Mouse (Mus musculus) mature B cell (primary cell): Measurements from ENCODE around the gene Tbcc.
"Not testable (repeated sequence)": the region's sequence is repeated elsewhere in the genome, so short reads cannot be mapped to it uniquely, and the experiment has no call there.

Experiments used
- in situ Hi-C: fragments of 300-500 bp; cut with MboI; formaldehyde crosslinking; loops from 2 replicates; pipeline ENCODE4 v1.14.3; 2019

Tbcc gene

DNA sequence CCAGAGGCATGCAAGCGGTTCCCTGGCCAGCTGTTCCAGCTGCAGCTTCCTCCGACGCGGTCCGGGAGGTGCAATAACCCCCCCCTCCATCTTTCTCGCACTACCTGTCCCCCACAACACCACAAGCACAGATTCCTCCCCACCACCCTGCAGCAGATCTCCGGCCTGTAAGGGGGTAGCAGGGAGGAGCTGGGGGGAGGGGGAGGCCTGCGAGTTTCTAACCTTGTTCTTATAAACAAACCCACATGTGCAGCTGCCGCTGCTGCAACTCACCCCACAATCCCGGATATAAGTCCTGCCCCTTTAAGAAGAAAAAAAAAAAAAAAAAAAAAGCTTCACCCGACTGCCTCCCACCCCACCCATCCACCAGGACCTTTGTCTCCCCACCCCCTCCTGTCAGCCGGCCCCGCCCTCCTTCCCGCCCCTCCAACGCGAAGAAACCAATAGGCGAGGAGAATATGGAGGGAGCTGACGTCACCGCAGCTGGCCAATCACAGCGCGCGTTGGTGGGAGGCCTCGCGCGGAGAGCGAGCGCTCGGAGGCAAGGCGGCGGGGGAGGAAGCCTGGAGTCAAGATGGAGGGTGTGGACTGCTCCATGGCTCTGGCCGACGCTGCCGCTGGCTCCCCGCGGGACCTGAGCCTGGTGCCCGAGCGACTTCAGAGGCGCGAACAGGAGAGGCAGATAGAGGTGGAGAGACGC is at the start of gene Tbcc:
TSS of gene Tbcc (plus strand) at position 569 of the 700 bp plus-strand sequence.
- in situ Hi-C loops = no loop called here

DNA sequence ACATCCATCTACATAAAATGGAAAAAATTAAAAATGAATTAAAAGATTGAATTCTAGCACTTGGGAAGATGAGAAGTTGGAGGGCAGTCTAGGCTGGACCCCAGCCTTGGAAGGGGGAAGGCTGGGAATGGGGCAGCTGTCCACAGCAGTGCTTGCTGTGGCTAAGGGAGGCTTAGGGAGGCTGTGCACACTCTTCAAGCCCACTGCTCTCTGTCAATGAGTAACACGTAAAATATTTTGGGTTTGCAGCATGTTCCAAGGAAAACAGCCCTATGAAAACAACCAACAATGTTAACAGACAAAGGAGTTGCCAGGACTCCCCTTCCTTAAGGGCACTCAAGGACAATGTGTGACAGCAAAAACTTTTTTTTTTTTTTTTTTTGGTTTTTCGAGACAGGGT is 47.5 kb upstream of the Tbcc start:
- in situ Hi-C loops = no loop called here

DNA sequence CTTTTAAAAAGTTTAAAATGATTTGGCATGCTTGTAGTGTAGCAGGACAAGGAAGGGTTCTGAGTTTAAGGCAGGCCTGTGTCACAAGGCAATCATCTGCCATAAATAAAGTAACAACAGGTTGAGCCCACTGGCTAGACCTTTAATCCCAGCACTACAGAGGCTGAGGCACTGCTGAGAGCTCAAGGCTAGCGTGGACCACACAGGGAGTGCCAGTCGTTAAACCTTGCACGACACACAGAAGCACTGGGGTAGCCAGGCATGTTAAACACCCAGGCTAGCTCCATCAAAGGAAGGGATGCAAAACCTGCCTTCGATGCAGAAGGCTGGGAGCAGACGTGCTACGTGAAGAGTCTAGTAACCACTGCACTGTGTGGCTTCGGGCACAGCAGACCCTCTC is 46.8 kb upstream of the Tbcc start:
- in situ Hi-C loops = no loop called here

DNA sequence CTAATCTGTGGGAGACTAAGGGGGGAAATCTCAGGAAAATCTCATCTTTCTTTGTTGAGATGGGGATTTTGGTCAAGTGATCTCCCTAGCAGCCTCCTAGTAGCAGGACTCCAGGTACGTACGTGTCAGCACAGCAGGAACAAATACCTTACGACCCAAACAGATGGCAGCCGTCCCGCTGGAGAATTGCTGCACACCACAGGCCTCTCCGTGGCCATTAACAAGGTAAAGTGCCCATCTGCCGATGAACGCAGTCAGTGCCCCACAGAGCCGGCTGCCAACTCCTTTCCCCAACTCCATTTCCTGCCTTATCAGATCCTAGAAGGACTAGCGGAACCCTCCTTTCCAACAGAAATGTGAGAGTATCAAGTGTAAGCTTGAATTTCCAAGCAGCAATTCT is 45.7 kb upstream of the Tbcc start:
- in situ Hi-C loops = no loop called here

DNA sequence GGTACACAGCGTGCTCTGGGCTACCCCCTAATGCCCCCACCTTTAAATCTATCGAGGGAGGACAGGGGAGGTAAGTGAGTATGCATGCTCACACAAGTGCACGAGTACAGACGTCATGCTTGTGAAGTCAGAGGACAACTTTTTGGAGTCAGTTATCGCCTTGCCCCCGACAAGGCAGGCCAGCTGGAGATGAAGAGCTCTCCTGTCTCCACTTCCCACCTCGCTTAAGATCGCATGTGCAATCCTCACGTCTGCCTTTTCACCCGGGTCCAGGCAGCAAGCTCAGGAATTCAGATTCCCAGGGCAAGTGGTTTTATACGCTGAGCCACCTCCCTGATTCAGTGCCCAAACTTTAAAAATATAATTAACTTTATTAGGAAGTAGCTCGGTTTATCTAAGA is 45.2 kb upstream of the Tbcc start:
- in situ Hi-C loops = no loop called here

DNA sequence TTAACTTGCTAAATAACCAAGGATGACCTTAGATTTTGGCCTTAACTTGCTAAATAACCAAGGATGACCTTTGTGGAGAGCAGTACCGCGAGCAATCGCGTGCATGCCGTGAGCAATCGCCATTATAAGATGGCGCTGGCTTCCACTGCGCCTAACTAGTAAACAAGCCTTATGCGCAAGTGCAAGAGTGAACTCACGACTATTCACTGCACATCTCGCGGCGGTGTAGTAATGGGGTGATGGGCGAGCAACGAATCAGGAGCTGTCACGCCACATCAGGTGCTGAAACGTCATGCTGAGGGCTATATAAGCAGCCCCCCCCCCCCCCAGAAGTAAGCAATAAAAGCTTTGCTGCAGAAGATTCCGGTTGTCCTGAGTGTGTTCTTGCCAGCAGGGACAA is 43.9 kb upstream of the Tbcc start:
- in situ Hi-C loops = not testable (repeated sequence)

DNA sequence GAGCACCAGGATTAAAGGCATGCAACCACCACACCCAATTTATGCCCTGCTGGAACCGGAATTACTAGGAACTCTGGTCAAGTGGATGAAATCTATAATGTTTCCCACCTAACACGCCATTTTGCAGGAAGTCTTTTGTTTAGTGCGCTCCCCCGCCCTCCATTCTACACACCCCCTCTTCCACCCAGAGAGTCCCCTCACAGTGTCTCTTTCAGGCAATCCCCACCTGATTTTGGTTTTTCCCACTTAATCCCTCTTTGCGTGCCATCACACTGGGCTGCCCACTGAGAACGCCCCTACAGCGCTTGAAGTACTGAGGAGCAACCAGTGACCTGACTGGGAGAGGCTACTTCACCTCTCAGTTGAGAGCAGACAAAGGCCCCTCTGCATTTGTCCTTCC is 43.3 kb upstream of the Tbcc start:
- in situ Hi-C loops = no loop called here

DNA sequence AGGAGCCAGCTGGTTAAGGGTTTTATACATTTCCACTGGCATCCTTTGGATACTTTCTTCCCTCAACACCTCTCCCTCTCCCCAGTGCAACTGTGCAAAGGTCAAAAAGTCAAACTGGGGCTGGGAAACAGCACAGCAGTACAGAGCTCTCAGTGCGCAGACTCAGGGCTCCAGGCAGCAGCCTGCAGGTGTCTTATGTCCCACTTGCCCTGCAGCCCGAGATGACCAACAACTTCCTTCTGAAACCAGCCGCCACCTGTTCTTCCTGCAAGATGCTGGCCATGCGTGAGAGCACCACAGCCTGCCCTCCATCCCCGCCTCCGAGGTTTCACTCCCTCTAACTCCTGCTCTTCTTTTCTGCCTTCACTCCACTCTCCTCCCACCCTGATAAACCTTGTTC is 37.8 kb upstream of the Tbcc start:
- in situ Hi-C loops = no loop called here

DNA sequence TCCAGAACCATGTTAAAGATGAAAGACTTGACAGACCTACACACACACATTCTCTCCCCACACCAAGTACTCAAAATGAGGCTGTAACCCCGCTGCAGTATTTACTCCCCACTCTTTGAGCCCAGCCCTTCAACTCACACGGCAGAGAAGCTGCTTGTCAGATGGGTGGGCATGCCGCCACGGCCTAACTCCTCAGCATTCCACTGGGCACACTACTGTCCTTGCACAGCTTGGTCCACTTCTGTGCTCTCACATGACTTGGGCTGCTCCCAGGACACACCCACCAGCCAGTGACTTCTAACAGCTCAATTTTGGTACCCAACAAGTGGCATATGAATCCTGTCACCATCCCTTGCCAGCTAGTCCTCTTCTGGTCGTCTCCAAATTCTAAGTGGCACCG is 37.2 kb upstream of the Tbcc start:
- in situ Hi-C loops = no loop called here

DNA sequence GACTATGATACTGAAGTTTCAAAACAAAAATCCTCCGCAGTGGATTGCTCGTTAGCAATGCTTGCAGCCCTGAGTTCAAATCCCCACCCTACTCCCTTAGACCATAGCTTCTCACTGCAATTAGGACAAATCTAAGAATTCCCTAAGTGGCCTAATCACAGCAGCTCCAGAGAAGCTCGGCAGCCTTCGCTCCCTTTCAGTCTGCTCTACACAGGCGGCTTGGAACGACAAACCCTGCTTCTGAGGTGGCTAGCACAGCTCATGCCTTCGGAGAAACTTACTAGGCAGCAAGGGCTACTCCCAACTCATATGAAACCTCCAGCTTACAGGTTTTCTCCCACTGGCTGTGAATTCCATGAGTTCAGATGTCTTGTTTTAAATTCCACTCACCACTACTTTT is 36.4 kb upstream of the Tbcc start:
- in situ Hi-C loops = no loop called here

DNA sequence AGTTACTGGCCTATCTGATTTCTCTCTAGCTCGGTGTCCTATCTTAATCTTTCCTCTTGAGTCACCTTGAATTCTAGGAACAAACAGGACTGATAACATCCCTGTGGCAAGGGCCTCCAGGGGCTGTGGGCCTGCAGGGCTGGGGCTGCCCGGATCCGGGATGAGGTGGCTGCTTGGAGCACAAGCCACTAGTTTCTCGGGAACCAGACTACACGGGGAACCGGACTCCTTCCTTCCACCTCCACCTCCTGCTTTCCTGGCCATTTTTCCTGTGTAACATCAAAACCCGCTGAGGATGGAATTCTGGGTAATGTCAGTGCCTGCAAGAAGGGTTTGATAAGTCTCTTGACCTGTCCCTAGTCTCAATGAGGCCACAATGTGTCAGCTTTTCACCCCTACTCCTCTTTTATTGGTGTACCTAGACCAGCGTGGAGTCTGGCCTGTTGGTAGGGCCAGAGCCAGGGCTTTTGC is 35.8 kb upstream of the Tbcc start:
- in situ Hi-C loops = no loop called here

DNA sequence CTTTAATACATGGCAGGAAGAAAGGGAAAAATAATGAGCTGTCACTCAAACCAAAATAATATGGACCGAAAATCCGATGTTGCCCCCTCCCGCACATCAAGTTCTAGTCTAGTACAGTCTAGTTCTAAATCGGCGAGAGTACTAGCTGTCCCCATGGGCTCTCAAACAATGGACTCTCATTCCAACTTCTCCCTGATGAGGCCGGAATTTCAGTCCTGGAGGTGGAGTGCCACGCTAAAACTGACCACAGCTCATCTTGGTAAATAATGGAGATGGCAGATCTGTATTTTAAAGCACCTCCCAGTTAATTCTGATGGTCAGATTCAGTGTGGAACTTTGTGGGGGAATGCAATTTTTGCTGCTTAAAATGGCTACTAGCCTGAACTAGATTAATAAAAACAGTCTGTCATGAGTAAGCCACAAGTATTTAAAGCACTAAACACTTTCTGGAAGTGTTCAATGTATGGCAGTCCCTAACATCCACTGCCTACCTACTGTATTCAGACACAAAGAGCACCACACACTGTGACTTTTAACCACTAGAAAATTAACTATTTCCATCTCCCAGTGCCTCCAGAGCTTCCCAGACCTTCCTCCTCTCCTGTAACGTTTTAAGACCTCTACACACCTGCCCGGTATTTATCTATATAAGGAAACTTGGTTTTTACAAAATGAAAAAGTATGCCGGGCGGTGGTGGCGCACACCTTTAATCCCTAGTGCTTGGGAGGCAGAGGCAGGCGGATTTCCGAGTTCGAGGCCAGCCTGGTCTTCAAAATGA is 35.0 kb upstream of the Tbcc start:
- in situ Hi-C loops = no loop called here

DNA sequence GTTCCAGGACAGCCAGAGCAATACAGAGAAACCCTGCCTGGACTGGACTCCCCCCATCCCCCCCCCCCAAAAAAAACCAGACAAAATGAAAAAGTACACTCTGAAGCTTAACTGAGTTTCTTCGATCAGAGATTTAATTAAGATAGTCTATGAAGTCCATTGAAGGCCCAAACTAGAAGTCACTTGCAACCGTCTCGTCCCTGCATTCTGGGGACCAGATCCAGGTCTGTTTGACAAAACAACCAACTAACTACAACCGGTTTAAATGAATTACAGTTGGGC is 34.4 kb upstream of the Tbcc start:
- in situ Hi-C loops = no loop called here

DNA sequence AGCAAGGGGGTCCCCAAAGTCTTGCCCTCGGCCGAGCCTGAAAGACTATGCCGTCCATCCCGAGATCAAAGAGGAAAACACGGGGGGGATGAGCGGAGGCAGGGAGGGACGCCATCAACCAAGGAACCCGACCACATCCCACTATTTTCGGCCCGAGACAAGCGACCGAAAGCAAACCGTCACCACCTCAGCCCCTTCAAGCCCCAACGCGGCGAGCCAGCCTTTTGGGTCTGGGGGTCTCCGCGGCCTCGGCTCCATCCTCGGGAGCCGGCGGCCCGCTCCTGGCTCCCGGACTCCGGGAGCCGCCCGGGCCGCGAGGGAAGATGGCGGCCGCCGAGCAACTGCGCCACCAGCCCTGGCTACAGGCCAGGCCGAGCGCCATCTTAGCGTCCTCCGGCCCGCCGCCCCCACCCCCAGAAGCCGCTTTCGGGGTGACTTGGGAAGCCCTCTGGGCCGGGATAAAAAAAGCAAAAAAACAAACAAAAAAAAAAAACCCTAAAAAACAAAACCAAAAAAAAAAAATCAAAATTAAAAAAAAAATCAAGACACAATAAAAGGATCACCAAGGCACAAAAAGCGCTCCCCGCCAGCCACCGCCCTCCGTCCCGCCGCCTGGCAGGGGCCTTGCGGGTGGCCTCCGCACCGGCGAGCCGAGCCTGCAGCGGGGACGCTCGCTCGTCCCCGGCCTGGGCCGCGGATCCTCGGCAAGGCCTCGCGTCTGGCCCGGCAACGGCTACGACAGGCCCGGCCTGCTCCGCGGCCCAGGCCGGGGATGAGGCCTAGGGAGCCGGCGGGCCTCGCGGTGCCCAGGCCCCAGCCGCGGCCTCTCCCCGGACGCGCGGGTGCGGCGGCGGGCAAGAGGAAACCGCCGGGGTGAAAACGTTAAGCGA is 33.8 kb upstream of the Tbcc start:
- in situ Hi-C loops = no loop called here

DNA sequence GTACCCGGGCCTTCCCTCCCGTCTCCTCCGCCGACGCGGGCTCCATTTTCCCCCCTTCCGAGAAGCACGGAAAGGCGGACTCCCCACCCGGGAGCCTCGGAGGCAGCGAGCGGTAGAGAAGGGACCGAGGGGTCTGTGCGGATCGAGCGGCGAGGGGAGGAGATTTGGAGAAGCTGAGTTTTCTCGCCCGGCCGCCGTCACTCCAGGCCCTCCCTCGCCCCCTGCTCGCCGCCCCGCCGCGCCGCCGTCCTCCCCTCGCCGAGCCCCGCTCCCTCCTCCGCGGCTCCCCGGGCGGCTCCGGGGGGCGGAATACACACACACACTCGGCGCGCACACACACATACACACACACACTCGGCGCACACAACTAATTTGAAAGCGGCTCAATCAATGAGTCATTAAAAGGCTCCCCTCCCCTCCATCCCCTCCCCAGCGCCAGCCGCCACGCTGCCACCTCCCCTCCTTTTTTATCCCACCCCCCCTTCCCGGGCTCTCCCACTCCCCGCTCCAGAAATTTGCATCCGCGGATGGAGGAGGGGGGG is 33.1 kb upstream of the Tbcc start:
- in situ Hi-C loops = no loop called here

DNA sequence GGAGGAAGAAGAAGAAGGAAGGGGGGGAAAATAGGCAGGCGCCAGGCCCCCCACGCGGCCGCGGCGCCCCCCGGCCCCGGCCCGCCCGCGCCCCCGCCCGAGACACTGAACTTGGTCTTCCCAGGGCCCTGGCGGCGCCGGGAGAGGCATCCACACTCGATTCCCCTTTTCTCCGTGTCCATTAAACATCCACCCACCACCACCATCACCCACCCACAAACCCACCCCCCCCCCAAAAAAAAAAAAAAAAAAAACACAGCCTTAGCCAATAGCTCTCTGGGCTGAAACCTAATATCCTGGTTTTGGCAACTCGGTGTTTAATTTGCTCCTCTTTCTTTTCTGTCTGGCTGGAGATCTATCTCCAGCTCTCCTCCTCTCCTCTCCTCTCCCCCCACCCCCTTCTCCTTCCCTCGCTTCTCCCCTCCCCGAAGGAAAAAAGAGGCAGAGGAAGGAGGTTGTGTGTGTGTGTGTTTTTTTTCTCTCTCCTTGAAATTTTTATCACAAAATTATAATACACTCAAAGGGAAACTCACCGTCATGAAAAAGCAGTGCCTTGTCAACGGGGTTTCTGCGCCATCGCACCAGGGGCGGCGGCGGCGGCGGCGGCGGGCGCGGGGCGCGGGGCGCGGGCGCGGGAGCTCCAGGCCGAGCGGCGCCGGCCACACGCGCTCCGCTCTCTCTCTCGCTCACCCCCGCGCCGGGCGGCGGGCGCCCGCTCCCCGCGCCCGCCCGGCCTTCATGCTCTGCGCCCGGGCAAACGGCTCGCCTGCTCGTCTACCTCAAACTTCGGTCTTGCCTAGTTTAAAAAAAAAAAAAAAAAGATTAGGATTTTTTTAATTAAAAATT is 32.4 kb upstream of the Tbcc start, which contains the start of gene Bicral:
TSS of gene Bicral (minus strand) at position 580 of the 846 bp plus-strand sequence.
- in situ Hi-C loops = no loop called here

DNA sequence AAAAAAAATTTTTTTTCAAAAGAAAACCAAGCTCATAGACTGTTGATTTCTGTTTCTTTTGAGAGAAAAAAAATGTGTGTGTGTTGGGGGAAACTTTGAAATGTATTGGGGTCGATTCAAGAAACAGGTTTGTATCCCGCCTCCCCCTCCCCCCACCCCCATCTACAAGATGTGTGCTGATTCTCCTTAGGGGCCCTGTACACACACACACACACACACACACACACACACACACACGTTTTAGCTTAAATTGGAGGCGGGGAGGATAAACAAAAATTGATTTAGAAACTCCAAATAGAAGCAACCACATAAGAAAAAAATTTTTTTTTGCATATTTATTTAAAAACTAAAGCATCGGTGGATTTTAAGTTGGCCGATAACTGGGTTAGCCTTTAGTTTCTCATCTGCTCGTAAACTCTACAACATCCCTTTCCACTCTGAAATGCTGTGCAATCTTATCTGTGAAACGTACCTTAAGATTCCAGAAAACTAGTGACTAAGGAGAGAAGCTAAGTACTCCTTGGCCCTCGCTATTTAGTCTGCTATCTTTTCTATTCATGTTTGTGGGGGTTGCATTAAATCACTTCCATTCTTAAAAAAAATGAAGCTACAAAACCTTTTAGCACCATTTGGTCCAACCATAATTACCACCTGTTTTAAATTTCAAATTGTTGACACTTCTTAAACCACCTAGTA is 31.6 kb upstream of the Tbcc start:
- in situ Hi-C loops = no loop called here

DNA sequence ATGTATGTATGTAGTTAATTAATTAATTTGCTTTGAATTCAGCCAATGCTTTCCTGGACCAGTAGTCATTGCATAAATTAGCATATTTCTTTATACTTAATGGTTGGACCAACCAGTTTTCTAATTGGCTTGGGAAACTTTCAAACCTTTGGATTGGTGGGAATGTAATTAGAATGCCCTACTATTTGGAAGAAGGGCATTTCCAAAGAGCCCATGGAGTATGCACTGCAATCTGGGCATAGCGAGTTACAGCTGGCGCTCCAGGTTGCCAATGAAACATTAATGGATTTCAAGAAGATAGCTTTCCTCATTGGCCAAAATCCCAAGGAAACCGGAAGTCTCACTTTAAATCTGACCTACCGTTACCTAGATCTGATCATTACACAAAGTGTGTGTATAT is 30.4 kb upstream of the Tbcc start:
- in situ Hi-C loops = no loop called here

DNA sequence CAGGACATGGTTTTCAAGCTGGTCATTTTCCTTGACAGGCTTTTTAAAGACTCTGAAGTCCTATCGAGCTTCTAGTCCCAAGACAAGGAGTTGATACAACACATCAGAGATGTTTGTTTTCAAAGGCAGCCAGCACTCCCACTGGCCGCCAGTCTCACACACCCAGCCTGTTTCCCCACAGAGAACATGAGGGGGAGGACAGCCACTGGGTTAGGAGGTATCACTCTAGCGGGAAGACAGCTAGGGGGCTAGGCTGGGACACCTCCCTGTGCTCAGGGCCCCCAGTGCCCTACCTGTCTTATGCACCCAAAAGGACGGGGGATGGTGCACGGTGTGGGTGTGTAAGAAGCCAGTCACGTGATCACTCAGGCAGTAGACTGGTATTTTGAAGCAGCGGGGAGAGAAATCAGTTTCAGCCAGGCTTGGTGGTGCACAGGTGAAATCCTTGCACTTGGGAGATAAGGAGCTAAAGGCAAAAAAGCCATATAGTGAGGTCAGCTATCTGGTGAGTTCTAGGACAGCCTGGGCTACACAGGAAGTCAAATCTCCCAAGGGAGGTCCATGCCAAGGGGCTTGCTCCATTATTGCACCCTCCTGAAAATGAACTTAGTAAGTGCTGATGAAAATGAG is 25.8 kb upstream of the Tbcc start:
- in situ Hi-C loops = no loop called here

DNA sequence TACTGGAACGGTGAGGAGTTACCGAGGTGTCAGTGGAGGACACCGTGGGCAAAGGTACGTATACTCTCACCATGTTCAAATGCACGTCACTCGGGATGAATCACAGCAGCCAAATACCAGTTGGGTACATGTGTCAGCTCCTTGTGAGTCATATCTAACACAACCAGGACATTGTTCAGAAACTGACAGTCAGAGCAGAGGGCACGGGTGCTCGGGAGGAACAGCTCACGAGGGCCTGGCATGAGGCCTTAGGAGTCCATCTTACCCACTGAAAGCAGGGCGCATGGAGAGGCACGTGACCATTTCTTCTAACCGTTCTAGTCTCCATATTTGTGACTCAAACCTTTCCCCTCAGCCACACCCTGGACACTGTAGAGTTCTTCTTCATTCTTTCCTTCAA is 23.6 kb upstream of the Tbcc start:
- in situ Hi-C loops = no loop called here
